Mouse (Mus musculus) megakaryocyte, adult 5-6 weeks (primary cell): ENCODE data around the gene Ngdn. TPM values are rescaled to one million over a fixed set of nuclear protein-coding genes. Genes with fewer than 3 reads are reported as not detected.

Experiments
- ATAC-seq: 2 replicates; pipeline ENCODE4 v1.8.0; 2016; ENCODE audit warnings: mild to moderate bottlenecking, inconsistent platforms; ENCODE audit not compliant: poor library complexity, severe bottlenecking
- total RNA-seq, 2 experiments: library from RNA; stranded (forward) in 1 of 2; stranded (reverse) in 1 of 2; fragments of 153-499, 151-499 nt in 1 of 2; fragments of 221-1000, 200-1000 nt in 1 of 2; gene quantifications; 2 replicates each; pipeline versions ENCODE4 v1.2.3 to v1.2.4; 2015 to 2017

The Ngdn gene
- total RNA-seq, 2 experiments from 2014 or later = 52.7 to 56.9 TPM

- no peak for ATAC-seq
These were observed 50.8 kb downstream of the Ngdn start for GRCm38 (mm10) chr14:55066042-55066441.

- ATAC-seq = no peak
These were observed 56.5 kb downstream of the Ngdn start for GRCm38 (mm10) chr14:55071756-55072155.

Other genes with a start within 250 kb of the Ngdn start
- 9.1 and 14.3 TPM in 2 replicates for gene Slc7a8, start 233.5 kb upstream of the Ngdn start, total RNA-seq (2015)
- 1.3 and 2.8 TPM in 2 replicates for gene Slc7a8, start 233.5 kb upstream of the Ngdn start, total RNA-seq (2017)
- gene Rnf212b, start 201.3 kb upstream of the Ngdn start, total RNA-seq (2015) = not detected in 2 replicates
- not detected in 2 replicates for gene Rnf212b, start 201.3 kb upstream of the Ngdn start, total RNA-seq (2017)
- gene Homez, start 144.5 kb upstream of the Ngdn start, total RNA-seq (2015) = 6.3 and 6.8 TPM in 2 replicates
- 4.6 and 13.3 TPM in 2 replicates for gene Homez, start 144.5 kb upstream of the Ngdn start, total RNA-seq (2017)
- gene Ppp1r3e, start 137.9 kb upstream of the Ngdn start, total RNA-seq (2015) = 9.8 and 11.9 TPM in 2 replicates
- 0.22 and 1.8 TPM in 2 replicates for gene Ppp1r3e, start 137.9 kb upstream of the Ngdn start, total RNA-seq (2017)
- 2.1 and 3.0 TPM in 2 replicates for gene Bcl2l2, start 132.1 kb upstream of the Ngdn start, total RNA-seq (2015)
- 4.4 and 6.2 TPM in 2 replicates for gene Bcl2l2, start 132.1 kb upstream of the Ngdn start, total RNA-seq (2017)
- gene Gm20521, start 132.0 kb upstream of the Ngdn start, total RNA-seq (2015) = not detected in 2 replicates
- not detected in 2 replicates for gene Gm20521, start 132.0 kb upstream of the Ngdn start, total RNA-seq (2017)
- 48.9 and 67.2 TPM in 2 replicates for gene Pabpn1, start 123.0 kb upstream of the Ngdn start, total RNA-seq (2015)
- 153 and 165 TPM in 2 replicates for gene Pabpn1, start 123.0 kb upstream of the Ngdn start, total RNA-seq (2017)
- gene Slc22a17, start 102.3 kb upstream of the Ngdn start, total RNA-seq (2015) = 0.11 and 0.56 TPM in 2 replicates
- gene Slc22a17, start 102.3 kb upstream of the Ngdn start, total RNA-seq (2017) = 0.73 TPM in 1 of 2 replicates, not detected in the other
- not detected in 2 replicates for gene Efs, start 89.3 kb upstream of the Ngdn start, total RNA-seq (2015)
- not detected in 2 replicates for gene Efs, start 89.3 kb upstream of the Ngdn start, total RNA-seq (2017)
- not detected in 2 replicates for gene Il25, start 82.8 kb upstream of the Ngdn start, total RNA-seq (2015)
- gene Il25, start 82.8 kb upstream of the Ngdn start, total RNA-seq (2017) = not detected in 2 replicates
- not detected in 2 replicates for gene Cmtm5, start 79.2 kb upstream of the Ngdn start, total RNA-seq (2015)
- not detected in 2 replicates for gene Cmtm5, start 79.2 kb upstream of the Ngdn start, total RNA-seq (2017)
- gene Myh6, start 48.5 kb upstream of the Ngdn start, total RNA-seq (2015) = not detected in 2 replicates
- not detected in 2 replicates for gene Myh6, start 48.5 kb upstream of the Ngdn start, total RNA-seq (2017)
- gene Gm17428, start 38.5 kb upstream of the Ngdn start, total RNA-seq (2015) = not detected in 2 replicates
- gene Gm17428, start 38.5 kb upstream of the Ngdn start, total RNA-seq (2017) = not detected in 2 replicates
- not detected in 2 replicates for gene Myh7, start 20.8 kb upstream of the Ngdn start, total RNA-seq (2015)
- gene Myh7, start 20.8 kb upstream of the Ngdn start, total RNA-seq (2017) = not detected in 2 replicates
- gene Zfhx2, start 76.9 kb downstream of the Ngdn start, total RNA-seq (2015) = 2.0 and 2.1 TPM in 2 replicates
- gene Zfhx2, start 76.9 kb downstream of the Ngdn start, total RNA-seq (2017) = 1.1 and 1.3 TPM in 2 replicates
- gene Thtpa, start 79.3 kb downstream of the Ngdn start, total RNA-seq (2015) = 5.4 and 6.9 TPM in 2 replicates
- gene Thtpa, start 79.3 kb downstream of the Ngdn start, total RNA-seq (2017) = 5.9 and 7.2 TPM in 2 replicates
- gene Ap1g2, start 91.1 kb downstream of the Ngdn start, total RNA-seq (2015) = 43.2 and 46.7 TPM in 2 replicates
- 11.8 and 18.3 TPM in 2 replicates for gene Ap1g2, start 91.1 kb downstream of the Ngdn start, total RNA-seq (2017)
- not detected in 2 replicates for gene Jph4, start 101.5 kb downstream of the Ngdn start, total RNA-seq (2015)
- not detected in 2 replicates for gene Jph4, start 101.5 kb downstream of the Ngdn start, total RNA-seq (2017)
- not detected in 2 replicates for gene Dhrs2, start 206.6 kb downstream of the Ngdn start, total RNA-seq (2015)
- gene Dhrs2, start 206.6 kb downstream of the Ngdn start, total RNA-seq (2017) = 0.45 TPM in 1 of 2 replicates, not detected in the other